Mouse (Mus musculus): ENCODE measurements around the gene Gpr180.

Gene Gpr180

GRCm38 (mm10) chr14:118212188-118212804, 75.3 kb downstream of the Gpr180 start:
- peak; percentile 71 for DNase-seq
